In the genomic region with DNA sequence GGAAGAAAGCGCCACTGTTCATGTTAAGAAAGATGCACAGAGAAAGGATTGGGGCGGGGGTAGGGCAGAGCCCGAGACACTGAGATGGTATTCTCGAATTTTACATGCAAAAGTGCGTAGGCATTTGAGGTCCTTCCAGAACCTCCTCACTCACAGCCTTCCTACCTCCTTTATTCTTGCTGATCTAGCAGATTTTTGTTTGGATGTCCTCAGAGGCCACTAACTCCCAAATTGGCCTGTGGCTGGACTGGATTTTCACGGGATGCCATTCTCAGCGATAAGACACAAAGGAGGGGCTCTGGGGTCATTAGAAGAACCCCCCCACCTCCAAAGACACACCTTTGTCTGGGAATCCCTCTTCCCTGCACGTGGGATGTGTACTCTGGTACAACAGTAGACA, we compare ENCODE assay signal across 20 mouse cellular contexts. TPM values are rescaled to one million over a fixed set of nuclear protein-coding genes. Genes with fewer than 3 reads are reported as not detected.
DNase-seq lines count a peak whose midpoint lies in the region; ATAC-seq and TF ChIP-seq lines count a peak whose summit lies in the region.
"Had no signal": no experiment of that assay in that cellular context is flagged by ENCODE, and none has a peak within 500 bp of the region (broad histone marks: within the 10 kb centered on the region; RNA-seq: fewer than 3 reads in every experiment).

No protein-coding gene starts in this region.

- no peak for ATAC-seq in forebrain, postnatal 0 days
- ATAC-seq in midbrain, embryonic 12.5 days (ENCODE audit: low FRiP score, low read depth), result no peak
- ATAC-seq in midbrain, embryonic 16.5 days, result no peak
- no peak for ATAC-seq in embryonic facial prominence, embryonic 13.5 days (ENCODE audit: insufficient number of reproducible peaks, insufficient read depth, low FRiP score, low TSS enrichment, low read depth)
- ATAC-seq in limb, embryonic 13.5 days (ENCODE audit: low FRiP score, low read depth), result no peak
- no peak for ATAC-seq in liver, embryonic 12.5 days
- ATAC-seq: intestine, embryonic 15.5 days; lung, postnatal 0 days had no signal

- TF ChIP-seq CTCF in forebrain, postnatal 0 days (IDR thresholded peaks at IDR 0.05; ENCODE audit: low read depth), result no peak

- no peak for DNase-seq in forebrain, embryonic 10.5 days (ENCODE audit: extremely low spot score, low spot score)
- no peak for DNase-seq in forebrain, postnatal 0 days
- no peak for DNase-seq in cerebellum, postnatal 36 days
- DNase-seq: cerebellum, adult 8-10 months; gastrocnemius, postnatal 25 days; heart, adult 2 months; heart, postnatal 4 days; kidney, adult 9 months; layer of hippocampus, adult 9-11 months; thymus, postnatal 25 days had no signal

- H3K9me3 ChIP-seq in forebrain, embryonic 10.5 days, result no peaks in the 10 kb centered on the region
- H3K9me3 ChIP-seq in forebrain, postnatal 0 days (ENCODE audit: low read length), result no peaks in the 10 kb centered on the region
- H3K9me3 ChIP-seq in midbrain, embryonic 12.5 days, result no peaks in the 10 kb centered on the region
- H3K9me3 ChIP-seq in midbrain, embryonic 16.5 days (replicated peaks; ENCODE audit: control insufficient read depth, low read length, poor library complexity, severe bottlenecking), result no peaks in the 10 kb centered on the region
- no peaks in the 10 kb centered on the region for H3K9me3 ChIP-seq in embryonic facial prominence, embryonic 13.5 days
- no peaks in the 10 kb centered on the region for H3K9me3 ChIP-seq in limb, embryonic 13.5 days
- H3K9me3 ChIP-seq in liver, embryonic 12.5 days (replicated peaks), result no peaks in the 10 kb centered on the region
- H3K9me3 ChIP-seq: heart, embryonic 15.5 days; intestine, embryonic 15.5 days; limb, embryonic 15.5 days had no signal

- 0 out of 2 replicates have a peak, but pooled peaks cover under 1% of the 10 kb centered on the region for H3K36me3 ChIP-seq in forebrain, embryonic 10.5 days (replicated peaks)
- H3K36me3 ChIP-seq in forebrain, postnatal 0 days (ENCODE audit: insufficient read depth), result no peaks in the 10 kb centered on the region
- H3K36me3 ChIP-seq in midbrain, embryonic 12.5 days, result no peaks in the 10 kb centered on the region
- no peaks in the 10 kb centered on the region for H3K36me3 ChIP-seq in midbrain, embryonic 16.5 days (ENCODE audit: control insufficient read depth, insufficient read depth, low read length)
- H3K36me3 ChIP-seq in embryonic facial prominence, embryonic 13.5 days, result no peaks in the 10 kb centered on the region
- no peaks in the 10 kb centered on the region for H3K36me3 ChIP-seq in limb, embryonic 13.5 days
- no peaks in the 10 kb centered on the region for H3K36me3 ChIP-seq in liver, embryonic 12.5 days
- H3K36me3 ChIP-seq: heart, embryonic 15.5 days; intestine, embryonic 15.5 days; limb, embryonic 15.5 days had no signal

- peak overlapping the region; percentile 12; the same call in 1 of the 2 replicates for H3K4me3 ChIP-seq in forebrain, embryonic 10.5 days
- no peak overlapping the region for H3K4me3 ChIP-seq in forebrain, postnatal 0 days (ENCODE audit: low read depth, low read length)
- no peak overlapping the region for H3K4me3 ChIP-seq in midbrain, embryonic 12.5 days
- no peak overlapping the region for H3K4me3 ChIP-seq in midbrain, embryonic 16.5 days (ENCODE audit: low read depth, low read length)
- H3K4me3 ChIP-seq in embryonic facial prominence, embryonic 13.5 days, result no peak overlapping the region
- no peak overlapping the region for H3K4me3 ChIP-seq in limb, embryonic 13.5 days
- no peak overlapping the region for H3K4me3 ChIP-seq in liver, embryonic 12.5 days
- H3K4me3 ChIP-seq: heart, adult 2 months; heart, embryonic 15.5 days; intestine, embryonic 15.5 days; limb, embryonic 15.5 days had no signal

- 59% methylated on average over 8 of the region's 8 CpGs for WGBS in forebrain, embryonic 10.5 days
- 63% methylated on average over 8 of the region's 8 CpGs for WGBS in forebrain, postnatal 0 days
- WGBS in midbrain, embryonic 12.5 days, result 61% methylated on average over 8 of the region's 8 CpGs
- WGBS in midbrain, embryonic 16.5 days, result 58% methylated on average over 8 of the region's 8 CpGs
- 41% methylated on average over 8 of the region's 8 CpGs for WGBS in embryonic facial prominence, embryonic 13.5 days
- WGBS in limb, embryonic 13.5 days, result 51% methylated on average over 8 of the region's 8 CpGs
- 58% methylated on average over 8 of the region's 8 CpGs for WGBS in liver, embryonic 12.5 days (ENCODE audit: insufficient replicate concordance)

- H3K4me2 ChIP-seq in forebrain, postnatal 0 days (ENCODE audit: low read depth), result no peak overlapping the region
- H3K4me2 ChIP-seq in midbrain, embryonic 12.5 days (replicated peaks), result no peak overlapping the region
- H3K4me2 ChIP-seq in midbrain, embryonic 16.5 days (ENCODE audit: low read length), result no peak overlapping the region
- 0 out of 2 replicates have a peak overlapping the region, but pooled peaks have one; percentile 7 for H3K4me2 ChIP-seq in embryonic facial prominence, embryonic 13.5 days
- H3K4me2 ChIP-seq in limb, embryonic 13.5 days (replicated peaks), result no peak overlapping the region
- no peak overlapping the region for H3K4me2 ChIP-seq in liver, embryonic 12.5 days
- H3K4me2 ChIP-seq: heart, embryonic 15.5 days; intestine, embryonic 15.5 days; limb, embryonic 15.5 days had no signal

- H3K27me3 ChIP-seq in forebrain, embryonic 10.5 days (ENCODE audit: poor library complexity, severe bottlenecking), result no peaks in the 10 kb centered on the region
- H3K27me3 ChIP-seq in forebrain, postnatal 0 days (ENCODE audit: insufficient read depth, low read length), result no peaks in the 10 kb centered on the region
- no peaks in the 10 kb centered on the region for H3K27me3 ChIP-seq in midbrain, embryonic 12.5 days
- H3K27me3 ChIP-seq in midbrain, embryonic 16.5 days (ENCODE audit: control insufficient read depth, insufficient read depth, low read depth, low read length), result no peaks in the 10 kb centered on the region
- no peaks in the 10 kb centered on the region for H3K27me3 ChIP-seq in embryonic facial prominence, embryonic 13.5 days
- no peaks in the 10 kb centered on the region for H3K27me3 ChIP-seq in limb, embryonic 13.5 days
- H3K27me3 ChIP-seq in liver, embryonic 12.5 days (replicated peaks), result peaks cover 4% of the 10 kb centered on the region
- H3K27me3 ChIP-seq: intestine, embryonic 15.5 days; limb, embryonic 15.5 days had no signal

- peak overlapping the region; percentile 81 for H3K27ac ChIP-seq in forebrain, embryonic 10.5 days
- no peak overlapping the region for H3K27ac ChIP-seq in forebrain, postnatal 0 days (ENCODE audit: low read depth, low read length)
- 0 out of 2 replicates have a peak overlapping the region, but pooled peaks have one; percentile 25 for H3K27ac ChIP-seq in midbrain, embryonic 12.5 days (replicated peaks)
- no peak overlapping the region for H3K27ac ChIP-seq in midbrain, embryonic 16.5 days (ENCODE audit: low read length)
- peak overlapping the region; percentile 48; the same call in 1 of the 2 replicates for H3K27ac ChIP-seq in embryonic facial prominence, embryonic 13.5 days
- H3K27ac ChIP-seq in limb, embryonic 13.5 days, result peak overlapping the region; percentile 22; the same call in 1 of the 2 replicates
- H3K27ac ChIP-seq in liver, embryonic 12.5 days, result no peak overlapping the region
- H3K27ac ChIP-seq: heart, adult 2 months; heart, embryonic 15.5 days; intestine, embryonic 15.5 days; limb, embryonic 15.5 days had no signal

- H3K4me1 ChIP-seq in forebrain, embryonic 10.5 days, result peaks cover 88% of the 10 kb centered on the region
- H3K4me1 ChIP-seq in forebrain, postnatal 0 days (ENCODE audit: insufficient read depth), result peaks cover 8% of the 10 kb centered on the region
- peaks cover 53% of the 10 kb centered on the region for H3K4me1 ChIP-seq in midbrain, embryonic 12.5 days
- H3K4me1 ChIP-seq in midbrain, embryonic 16.5 days (ENCODE audit: control insufficient read depth, insufficient read depth, low read length), result peaks cover 34% of the 10 kb centered on the region
- peaks cover 65% of the 10 kb centered on the region for H3K4me1 ChIP-seq in embryonic facial prominence, embryonic 13.5 days
- peaks cover 88% of the 10 kb centered on the region for H3K4me1 ChIP-seq in limb, embryonic 13.5 days
- peaks cover 4% of the 10 kb centered on the region for H3K4me1 ChIP-seq in liver, embryonic 12.5 days

- H3K9ac ChIP-seq in forebrain, postnatal 0 days, result no peak overlapping the region
- no peak overlapping the region for H3K9ac ChIP-seq in midbrain, embryonic 12.5 days (replicated peaks)
- no peak overlapping the region for H3K9ac ChIP-seq in midbrain, embryonic 16.5 days (ENCODE audit: low read depth, low read length)
- peak overlapping the region; percentile 37; the same call in 1 of the 2 replicates for H3K9ac ChIP-seq in embryonic facial prominence, embryonic 13.5 days
- no peak overlapping the region for H3K9ac ChIP-seq in limb, embryonic 13.5 days
- no peak overlapping the region for H3K9ac ChIP-seq in liver, embryonic 12.5 days
- H3K9ac ChIP-seq: heart, embryonic 15.5 days; intestine, embryonic 15.5 days; limb, embryonic 15.5 days had no signal

RNA-seq across cellular contexts. Expression of gene Zfp423, which starts 25.6 kb away (rescaled TPM):
- polyA plus RNA-seq in forebrain, embryonic 10.5 days (2016; fragmentation: Nextera tagmentation; extraction: Ambion mirVana), result 24.7 and 25.2 TPM in 2 replicates
- total RNA-seq in forebrain, postnatal 0 days (2014; rRNA removed), result 32.5 and 34.6 TPM in 2 replicates
- 10.7 and 18.4 TPM in 2 replicates for polyA plus RNA-seq in forebrain, postnatal 0 days (2015; fragmentation: Nextera tagmentation; extraction: Ambion mirVana)
- polyA plus RNA-seq in midbrain, embryonic 12.5 days (2016; fragmentation: Nextera tagmentation; extraction: Ambion mirVana), result 47.9 and 60.8 TPM in 2 replicates
- 28.1 and 37.5 TPM in 2 replicates for polyA plus RNA-seq in midbrain, embryonic 16.5 days (2015; fragmentation: Nextera tagmentation; extraction: Ambion mirVana)
- 30.5 and 33.3 TPM in 2 replicates for polyA plus RNA-seq in embryonic facial prominence, embryonic 13.5 days (2015; fragmentation: Nextera tagmentation; extraction: Ambion mirVana)
- polyA plus RNA-seq in limb, embryonic 13.5 days (2015; fragmentation: Nextera tagmentation; extraction: Ambion mirVana), result 26.4 and 27.2 TPM in 2 replicates
- 2.1 and 2.5 TPM in 2 replicates for polyA plus RNA-seq in liver, embryonic 12.5 days (2016; fragmentation: Nextera tagmentation; extraction: Ambion mirVana)
- total RNA-seq: common myeloid progenitor, adult 5-6 weeks had no signal

Comparison
In these comparisons a context has a peak if more than half of its experiments do, and no peak if none do; other contexts are left out.
1. H3K27ac ChIP-seq: peak in forebrain, embryonic 10.5 days (single experiment), midbrain, embryonic 12.5 days (single experiment), embryonic facial prominence, embryonic 13.5 days (single experiment) and limb, embryonic 13.5 days (single experiment); none in forebrain, postnatal 0 days (single experiment), midbrain, embryonic 16.5 days (single experiment) and liver, embryonic 12.5 days (single experiment).